Mouse (Mus musculus) lung, adult 2 months (tissue): Measurements from ENCODE around the gene Lrmda. TPM values are rescaled to one million over a fixed set of nuclear protein-coding genes. Genes with fewer than 3 reads are reported as not detected.
A peak's percentile ranks its signal among the peaks of the same experiment; 100 is the strongest.

Experiments
- DNase-seq: peaks from one replicate; pipeline ENCODE4 v3.0.0; 2022
- H3K4me1 ChIP-seq: fragments of 200-500 bp; 2 replicates; pipeline ENCODE4 v1.6.1; 2011; ENCODE audit warnings: low read length; ENCODE audit not compliant: control insufficient read depth, insufficient read depth
- H3K4me3 ChIP-seq: fragments of 200-500 bp; replicated peaks from 2 replicates; pipeline ENCODE3; 2011; ENCODE audit warnings: low read depth, mild to moderate bottlenecking, control low read depth, low read length; ENCODE audit errors: extremely low read depth
- CTCF ChIP-seq: fragments of 200-500 bp; IDR thresholded peaks from 2 replicates; pipeline ENCODE4 v1.5.1; 2011; ENCODE audit warnings: mild to moderate bottlenecking, low read length, control low read depth; ENCODE audit not compliant: insufficient read depth
- POLR2A ChIP-seq: fragments of 200-500 bp; IDR thresholded peaks from 2 replicates; pipeline ENCODE4 v1.6.1; 2011; ENCODE audit warnings: low read depth, mild to moderate bottlenecking, control low read depth, low read length, borderline replicate concordance; ENCODE audit errors: extremely low read depth
- WGBS: fragments of 180-500 bp; shearing (Covaris S2); methylation state at CpG from one replicate; pipeline ENCODE4 v1.1.7; 2018; 5-methylcytosine and 5-hydroxymethylcytosine counted together
- polyA plus RNA-seq: library from polyadenylated mRNA; depleted of rRNA; stranded (reverse); fragments of >200 nt; gene quantifications from 2 replicates; pipeline ENCODE4 v1.2.3, GENCODE M21; 2012

Gene Lrmda
- polyA plus RNA-seq, 1 experiment: 1.8 TPM

DNA sequence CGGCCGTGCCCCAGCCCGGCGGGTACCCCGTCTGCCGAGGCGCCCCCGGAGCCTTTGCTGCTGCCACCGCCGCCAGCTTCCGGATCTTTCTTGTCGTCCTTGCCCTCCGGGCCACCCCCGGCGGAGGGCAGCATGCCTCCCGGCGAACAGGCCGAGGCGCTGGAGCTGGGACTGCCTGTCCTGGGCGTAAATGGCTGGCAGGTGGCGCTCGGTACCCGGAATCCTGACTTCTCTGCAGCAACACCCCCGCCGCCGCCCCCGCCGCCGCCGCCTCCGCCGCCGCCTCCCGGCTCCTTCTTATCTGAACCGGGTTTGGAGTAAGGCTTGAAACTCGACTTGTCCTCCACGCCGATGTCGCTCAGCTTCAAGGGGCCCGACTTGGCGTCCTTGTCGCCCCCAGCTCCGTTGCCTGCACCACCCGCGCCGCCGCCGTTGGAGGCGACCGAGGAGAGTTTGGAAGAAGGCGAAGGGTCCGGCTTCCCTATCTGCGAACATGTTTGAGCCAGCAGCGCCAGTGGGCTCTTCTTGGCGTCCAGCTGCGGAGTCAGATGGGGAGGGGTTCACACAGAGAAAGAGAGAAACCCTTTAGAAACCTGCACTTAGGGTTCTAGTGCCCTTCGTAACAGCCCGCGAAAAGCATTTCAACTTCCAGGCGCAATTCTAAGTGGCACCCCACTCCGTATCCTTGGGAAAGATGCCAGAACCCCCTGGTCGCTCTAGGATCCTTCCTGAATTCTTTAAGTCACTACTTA is 33.4 kb upstream of the Lrmda start:
- H3K4me3 ChIP-seq: peak overlapping the region; percentile 78
- TF ChIP-seq POLR2A (no peak), CTCF (peak; percentile 56)
- under 1% methylated on average over 62 of the region's 62 CpGs for WGBS
- peak; percentile 89 for DNase-seq
- peaks cover 3% of the 10 kb centered on the region; the same call in 1 of the 2 replicates for H3K4me1 ChIP-seq

DNA sequence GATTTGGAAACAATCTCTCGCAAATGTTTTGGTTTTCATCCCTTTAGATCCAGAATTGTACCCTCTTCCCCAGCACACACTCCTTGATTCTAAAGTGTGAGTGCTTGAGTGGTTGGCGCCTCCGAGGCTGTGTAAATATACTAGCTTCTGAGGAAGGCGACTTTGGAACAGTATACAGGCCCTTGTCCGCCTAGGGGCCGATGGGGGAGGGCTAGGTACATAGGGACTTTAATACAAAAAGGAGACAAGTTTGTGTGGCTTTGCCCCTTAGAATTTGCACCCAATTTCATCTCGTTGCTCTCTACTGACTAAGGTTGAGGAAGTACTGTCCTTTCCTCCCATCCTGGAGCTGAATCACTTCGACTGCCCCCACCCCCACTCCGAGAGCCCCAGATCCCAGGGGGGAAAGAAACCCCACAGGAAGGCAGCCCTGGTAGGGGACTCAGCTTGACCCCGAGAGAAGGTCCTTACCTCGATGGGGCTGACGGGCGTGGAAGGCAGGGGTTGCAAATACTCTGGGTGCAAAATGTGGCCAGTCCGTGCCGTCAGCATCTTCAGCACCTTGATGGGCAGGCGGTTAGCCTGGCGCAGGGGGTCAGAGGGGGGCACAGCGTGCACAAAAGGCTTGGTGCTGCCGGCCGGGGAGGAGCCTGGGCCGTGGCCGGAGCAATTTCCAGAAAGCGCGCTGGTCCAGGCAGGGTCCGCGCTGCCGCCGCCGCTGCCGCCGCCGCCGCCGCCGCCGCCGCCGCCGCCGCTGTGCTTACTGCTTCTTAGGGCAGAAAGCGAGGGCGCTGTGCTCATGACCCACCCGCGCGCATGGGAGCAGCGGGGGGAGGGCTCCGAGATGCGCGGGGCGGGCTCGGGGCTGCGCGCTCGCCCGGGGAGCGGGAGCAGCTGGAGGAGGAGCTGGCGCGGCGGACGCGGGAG is 32.5 kb upstream of the Lrmda start:
- TF ChIP-seq CTCF (no peak), POLR2A (peak; percentile 4; the same call in 1 of the 2 replicates)
- Histone ChIP-seq H3K4me1 (peaks cover 3% of the 10 kb centered on the region; the same call in 1 of the 2 replicates), H3K4me3 (peak overlapping the region; percentile 78)
- under 1% methylated on average over 43 of the region's 61 CpGs for WGBS
- peak; percentile 73 for DNase-seq

DNA sequence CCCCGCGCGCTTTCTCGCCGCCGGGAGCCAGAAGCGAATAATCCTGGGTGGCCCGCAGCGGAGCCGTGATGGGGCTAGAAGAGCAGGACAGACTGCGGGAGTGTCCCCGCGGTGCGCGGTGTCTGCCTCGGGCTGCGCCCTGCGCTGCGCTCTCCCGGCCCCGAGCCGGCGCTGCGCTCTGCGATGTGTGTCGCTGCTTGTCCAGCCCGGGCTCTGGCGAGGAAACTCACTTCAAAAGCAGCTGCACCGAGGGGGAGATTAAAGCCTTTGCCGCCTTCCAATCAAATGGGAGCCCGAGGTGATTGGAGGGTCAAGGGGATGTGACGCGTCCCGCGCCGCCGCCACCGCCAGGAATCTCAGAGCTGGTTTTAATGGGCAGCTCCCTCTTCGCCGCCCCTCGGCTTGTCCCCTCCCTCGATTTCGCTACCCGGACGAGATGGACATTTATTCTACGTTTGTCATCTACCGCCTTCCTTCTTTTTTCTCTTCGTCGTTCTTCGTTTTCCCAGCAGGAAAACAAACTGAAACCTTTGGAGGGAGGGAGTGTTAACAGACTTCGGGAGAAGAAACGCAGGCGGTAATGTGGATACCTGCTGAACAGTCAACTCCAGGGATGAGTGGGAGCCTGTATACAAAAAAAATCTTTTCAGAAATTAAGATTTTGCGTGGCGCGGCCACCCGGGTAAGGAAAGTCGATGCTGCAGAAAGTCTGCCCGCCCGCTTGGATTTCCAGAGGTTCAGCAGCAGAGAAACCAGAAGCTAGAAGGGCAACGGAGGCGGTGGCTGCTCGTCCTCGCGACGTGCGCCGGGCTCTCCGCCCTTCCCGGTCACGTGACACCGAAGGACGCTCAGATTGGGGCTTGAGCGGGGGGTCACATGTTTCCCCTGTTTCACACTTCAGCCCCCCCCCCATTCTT is 31.6 kb upstream of the Lrmda start:
- peak overlapping the region; percentile 78 for H3K4me3 ChIP-seq
- DNase-seq: peak; percentile 96
- under 1% methylated on average over 74 of the region's 74 CpGs for WGBS
- TF ChIP-seq POLR2A (peak; percentile 97), CTCF (no peak)
- H3K4me1 ChIP-seq: peaks cover 4% of the 10 kb centered on the region; the same call in 1 of the 2 replicates

DNA sequence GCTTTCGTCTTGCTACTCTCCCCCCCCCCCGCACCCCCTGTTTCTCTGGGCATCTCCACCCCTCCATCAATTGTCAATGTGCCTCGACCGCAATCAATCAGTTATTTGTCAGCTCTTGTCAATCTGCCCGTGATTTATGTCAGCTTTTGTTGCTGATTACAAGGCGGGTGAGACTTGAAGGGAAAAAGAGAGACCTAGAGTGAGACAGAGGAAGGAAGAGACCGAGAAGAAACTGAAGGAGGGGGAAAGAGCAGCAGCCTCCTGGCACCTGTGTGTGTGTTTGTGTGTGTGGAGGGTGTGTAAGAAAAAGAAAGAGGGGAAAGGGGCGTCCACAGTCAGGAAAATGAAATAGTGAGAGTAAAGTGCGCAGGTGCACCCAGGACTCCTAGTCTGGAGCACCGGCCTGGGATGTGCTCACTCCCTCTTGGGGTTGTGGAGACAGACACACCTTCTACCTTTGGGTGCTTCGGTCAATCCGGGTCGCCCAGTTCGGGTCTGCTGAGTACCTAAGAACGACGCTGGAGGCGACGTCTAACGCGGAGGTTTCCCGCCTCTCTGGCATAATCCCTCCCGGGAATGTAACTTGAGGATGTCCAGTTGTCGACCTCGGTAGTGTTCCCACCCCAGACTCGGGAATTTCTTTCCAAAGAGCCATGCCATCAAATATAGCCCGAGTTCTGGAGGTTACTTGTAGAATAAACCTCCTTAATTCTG is 30.8 kb upstream of the Lrmda start:
- under 1% methylated on average over 26 of the region's 26 CpGs for WGBS
- TF ChIP-seq CTCF: no peak
- no peak for TF ChIP-seq POLR2A
- DNase-seq: peak; percentile 75
- H3K4me1 ChIP-seq: peaks cover 6% of the 10 kb centered on the region; the same call in 1 of the 2 replicates
- peak overlapping the region; percentile 64 for H3K4me3 ChIP-seq

DNA sequence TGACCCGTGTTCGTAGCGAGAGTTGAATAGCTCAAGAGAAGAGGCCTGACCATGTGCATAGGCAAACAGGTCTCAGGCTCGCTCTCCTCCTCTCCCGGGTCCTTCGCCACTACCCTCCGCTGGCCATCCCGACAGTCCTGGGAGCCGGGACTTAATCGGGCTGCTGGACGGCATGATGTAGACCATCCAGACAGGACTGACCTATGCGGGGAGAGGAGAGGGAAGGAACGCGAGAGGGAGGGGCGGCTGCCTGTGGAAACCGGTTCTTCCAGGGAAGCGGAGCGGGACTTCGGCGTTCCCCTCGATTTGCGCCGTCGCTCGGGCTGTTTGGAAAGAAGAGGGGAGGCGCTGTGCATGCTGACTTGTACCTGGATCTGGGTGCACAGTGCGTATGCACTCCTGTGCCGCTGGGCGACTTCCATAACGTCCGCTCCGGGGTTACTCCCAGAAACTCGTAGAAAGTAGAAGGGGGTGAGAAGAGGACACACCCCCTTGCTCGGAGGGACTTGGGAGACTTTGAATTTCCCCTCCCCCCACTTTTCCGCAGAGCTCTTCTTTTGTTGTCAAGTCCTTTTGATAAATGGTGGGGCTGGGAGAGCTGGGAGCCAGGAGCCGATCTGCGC is 30.1 kb upstream of the Lrmda start, which contains the start of gene Zfp503:
Gene Zfp503, minus strand, starts transcription at position 311 of the 623 bp plus-strand sequence.
- WGBS: under 1% methylated on average over 37 of the region's 37 CpGs
- H3K4me3 ChIP-seq: peak within 1 kb of the TSS; percentile 64
- peak; percentile 81 for DNase-seq
- no peak for TF ChIP-seq CTCF
- TF ChIP-seq POLR2A: peak; percentile 65; the same call in 1 of the 2 replicates
- H3K4me1 ChIP-seq: peaks cover 6% of the 10 kb centered on the region; the same call in 1 of the 2 replicates

DNA sequence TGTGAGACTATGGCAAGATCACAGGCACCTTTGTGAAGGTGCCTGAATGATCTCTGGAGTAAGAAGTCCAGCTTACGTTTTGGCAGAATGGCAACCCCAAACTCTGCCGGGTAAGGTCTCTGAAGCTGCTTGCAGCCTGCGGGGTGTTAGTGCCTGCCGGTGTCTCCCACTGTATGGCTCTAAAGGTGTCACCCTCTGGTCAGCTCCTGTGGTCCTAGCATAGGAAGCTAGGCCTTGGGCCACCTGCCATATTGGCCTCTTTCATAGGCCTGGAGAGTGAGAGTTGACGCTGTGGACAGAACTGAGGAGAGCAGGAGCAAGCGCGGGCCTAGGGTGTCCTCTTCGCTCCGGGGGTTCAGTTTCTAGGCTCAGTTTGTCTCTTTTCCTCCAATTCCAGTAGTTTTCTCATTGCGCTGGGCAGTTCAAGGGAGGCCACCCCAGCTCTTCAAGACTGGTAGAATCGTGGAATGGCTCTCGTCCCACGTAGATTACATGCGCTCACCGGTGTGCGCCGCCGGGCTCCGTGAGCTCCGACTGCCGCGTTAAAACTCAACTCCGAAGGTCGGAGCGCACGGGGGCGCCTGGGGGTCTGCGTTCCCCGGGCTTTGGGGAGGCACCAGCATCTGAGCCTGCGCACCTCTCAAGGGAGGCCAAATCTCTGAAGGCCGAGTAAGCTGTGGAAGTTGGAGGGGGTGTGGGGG is 29.0 kb upstream of the Lrmda start:
- TF ChIP-seq CTCF (no peak), POLR2A (no peak)
- Histone ChIP-seq H3K4me1 (peaks cover 6% of the 10 kb centered on the region; the same call in 1 of the 2 replicates), H3K4me3 (peak overlapping the region; percentile 64)
- 14% methylated on average over 31 of the region's 31 CpGs for WGBS
- peak; percentile 65 for DNase-seq

DNA sequence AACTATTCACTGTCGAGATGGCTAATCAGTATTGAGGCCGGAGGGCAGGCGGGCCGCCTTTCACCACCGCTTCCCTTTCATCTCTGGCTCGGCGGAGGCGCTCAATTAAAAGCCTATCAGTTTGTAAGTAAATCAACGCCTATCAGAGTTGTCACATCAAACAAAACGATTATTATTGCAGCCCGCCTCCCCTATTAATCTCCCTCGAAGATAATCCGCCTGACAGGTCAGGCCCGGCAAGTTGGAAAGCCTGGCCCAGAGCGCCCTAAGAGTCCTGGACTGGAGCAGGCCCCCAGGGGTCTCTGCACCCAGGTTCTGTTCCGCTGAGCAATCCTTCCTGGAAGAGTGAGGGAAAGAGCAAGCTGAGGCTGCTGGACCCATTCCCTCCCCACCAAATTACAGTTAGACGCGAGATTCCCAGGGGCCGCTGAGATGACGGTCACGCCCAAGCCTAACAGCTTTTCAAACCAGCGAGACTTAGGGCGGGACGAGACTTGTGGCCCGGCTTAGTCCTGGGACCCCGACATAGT is 28.2 kb upstream of the Lrmda start:
- peak overlapping the region; percentile 67 for H3K4me3 ChIP-seq
- peak; percentile 39; the same call in 1 of the 2 replicates for TF ChIP-seq POLR2A
- TF ChIP-seq CTCF: no peak

More for the DNA sequence above, 28.2 kb upstream of the Lrmda start:
- peak; percentile 74 for DNase-seq
- 18% methylated on average over 26 of the region's 26 CpGs for WGBS
- peaks cover 6% of the 10 kb centered on the region; the same call in 1 of the 2 replicates for H3K4me1 ChIP-seq
